Mouse (Mus musculus) cerebellum, adult 2 months (tissue): ENCODE measurements at regions not wholly inside any gene's neighbourhood (a gene's known extent, or its start where the extent isn't known, plus 50 kb on each side); places are given as distances from the start of the nearest gene placed in this dataset.

ENCODE experiments used
- CTCF ChIP-seq: fragments of 200-500 bp; IDR thresholded peaks from 2 replicates; pipeline ENCODE4 v1.5.1; 2011; ENCODE audit warnings: low read depth, mild to moderate bottlenecking, control low read depth, low read length, moderate library complexity, borderline replicate concordance; ENCODE audit not compliant: insufficient read depth
- POLR2A ChIP-seq: fragments of 200-500 bp; IDR thresholded peaks from 2 replicates; pipeline ENCODE4 v1.6.1; 2011; ENCODE audit warnings: low read length, control low read depth, borderline replicate concordance; ENCODE audit not compliant: insufficient read depth

DNA sequence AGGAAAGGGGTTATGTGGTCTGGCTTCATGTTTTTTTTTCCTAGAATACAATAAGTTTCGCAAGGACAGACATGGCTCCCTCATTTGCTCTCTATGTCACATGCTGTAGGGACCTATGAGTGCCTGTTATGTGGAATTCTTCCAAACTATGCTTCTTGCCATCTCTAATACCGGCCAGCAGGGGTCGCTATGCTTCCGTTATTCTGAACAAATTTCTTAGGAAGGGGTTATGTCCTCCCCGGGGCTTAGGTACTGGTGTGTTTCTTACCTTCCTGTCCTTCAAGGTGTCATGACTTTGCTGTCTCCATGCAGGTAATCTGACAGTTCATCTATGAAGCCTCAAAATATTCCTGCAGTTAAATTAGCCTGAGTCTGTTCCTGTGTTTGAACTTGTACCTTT, 68.1 kb upstream of the Gm7361 start:
- peak; percentile 27; the same call in 1 of the 2 replicates for TF ChIP-seq CTCF
- TF ChIP-seq POLR2A, result no peak
